Mouse (Mus musculus): ENCODE data around the gene Cd180.
"Not testable (repeated sequence)": the region's sequence is repeated elsewhere in the genome, so short reads cannot be mapped to it uniquely, and the experiment has no call there.

Gene Cd180

GRCm38 (mm10) chr13:102678482-102678881 is 14.9 kb upstream of the Cd180 start:
- DNase-seq (ENCODE audit: low spot score), result peak; percentile 56

GRCm38 (mm10) chr13:102684890-102685289 is 8.5 kb upstream of the Cd180 start:
- no peak for DNase-seq (ENCODE audit: low spot score)

GRCm38 (mm10) chr13:102688121-102688520 is 5.2 kb upstream of the Cd180 start:
- no peak for DNase-seq (ENCODE audit: low spot score)

- no peak for DNase-seq (ENCODE audit: low spot score)
Observed at GRCm38 (mm10) chr13:102689201-102690090, 3.9 kb upstream of the Cd180 start.

GRCm38 (mm10) chr13:102690184-102690583 is 3.2 kb upstream of the Cd180 start:
- no peak for DNase-seq (ENCODE audit: low spot score)

- DNase-seq (ENCODE audit: low spot score), result no peak
Observed at GRCm38 (mm10) chr13:102691408-102692150, 1.8 kb upstream of the Cd180 start.

GRCm38 (mm10) chr13:102694154-102694553 is 796 bp downstream of the Cd180 start:
- no peak for DNase-seq (ENCODE audit: low spot score)

GRCm38 (mm10) chr13:102695121-102695905 is 2.0 kb downstream of the Cd180 start:
- no peak for DNase-seq (ENCODE audit: low spot score)

GRCm38 (mm10) chr13:102698335-102698734 is 5.0 kb downstream of the Cd180 start:
- no peak for DNase-seq (ENCODE audit: low spot score)

GRCm38 (mm10) chr13:102698751-102699323 is 5.5 kb downstream of the Cd180 start:
- no peak for DNase-seq (ENCODE audit: low spot score)

GRCm38 (mm10) chr13:102700176-102700575 is 6.8 kb downstream of the Cd180 start:
- no peak for DNase-seq (ENCODE audit: low spot score)

- no peak for DNase-seq (ENCODE audit: low spot score)
Observed at GRCm38 (mm10) chr13:102700744-102701143, 7.4 kb downstream of the Cd180 start.

GRCm38 (mm10) chr13:102716973-102717372 is 23.6 kb downstream of the Cd180 start:
- no peak for DNase-seq (ENCODE audit: low spot score)

GRCm38 (mm10) chr13:102725416-102725815 is 32.1 kb downstream of the Cd180 start:
- no peak for DNase-seq (ENCODE audit: low spot score)

- no peak for DNase-seq (ENCODE audit: low spot score)
Observed at GRCm38 (mm10) chr13:102725906-102726305, 32.5 kb downstream of the Cd180 start.

GRCm38 (mm10) chr13:102726876-102727275 is 33.5 kb downstream of the Cd180 start:
- DNase-seq (ENCODE audit: low spot score), result no peak

GRCm38 (mm10) chr13:102728035-102728434 is 34.7 kb downstream of the Cd180 start:
- no peak for DNase-seq (ENCODE audit: low spot score)

GRCm38 (mm10) chr13:102728951-102729350 is 35.6 kb downstream of the Cd180 start:
- not testable (repeated sequence) for DNase-seq (ENCODE audit: low spot score)

- DNase-seq (ENCODE audit: low spot score), result no peak
Observed at GRCm38 (mm10) chr13:102733063-102733462, 39.7 kb downstream of the Cd180 start.

- DNase-seq (ENCODE audit: low spot score), result no peak
Observed at GRCm38 (mm10) chr13:102737811-102738210, 44.5 kb downstream of the Cd180 start.

- peak; percentile 21 for DNase-seq (ENCODE audit: low spot score)
Observed at GRCm38 (mm10) chr13:102739720-102740535, 46.6 kb downstream of the Cd180 start.

Measured in spleen, adult 12 weeks (tissue).